Mouse (Mus musculus) c-Kit-negative CD71-positive TER-119-positive erythroid progenitor cells, embryonic 14.5 days (primary cell): ENCODE measurements around the gene Gm5662.
"Not testable (repeated sequence)": the region's sequence is repeated elsewhere in the genome, so short reads cannot be mapped to it uniquely, and the experiment has no call there.

ENCODE experiments used
- DNase-seq: peaks from one replicate; pipeline ENCODE4 v3.0.0-alpha.2; 2013; ENCODE audit warnings: low read depth, low spot score

Gm5662 gene

GRCm38 (mm10) chr12:88274400-88274799 is at the start of gene Gm5662:
TSS of gene Gm5662 (minus strand) at chr12:88274500.
- DNase-seq: not testable (repeated sequence)

- not testable (repeated sequence) for DNase-seq
Observed at GRCm38 (mm10) chr12:88323926-88324325, 49.6 kb upstream of the Gm5662 start, which contains the start of gene Gm5039. TSS of gene Gm5039 (minus strand) at chr12:88324026.

- DNase-seq: no peak
Observed at GRCm38 (mm10) chr12:88314556-88314955, 40.3 kb upstream of the Gm5662 start.

DNA sequence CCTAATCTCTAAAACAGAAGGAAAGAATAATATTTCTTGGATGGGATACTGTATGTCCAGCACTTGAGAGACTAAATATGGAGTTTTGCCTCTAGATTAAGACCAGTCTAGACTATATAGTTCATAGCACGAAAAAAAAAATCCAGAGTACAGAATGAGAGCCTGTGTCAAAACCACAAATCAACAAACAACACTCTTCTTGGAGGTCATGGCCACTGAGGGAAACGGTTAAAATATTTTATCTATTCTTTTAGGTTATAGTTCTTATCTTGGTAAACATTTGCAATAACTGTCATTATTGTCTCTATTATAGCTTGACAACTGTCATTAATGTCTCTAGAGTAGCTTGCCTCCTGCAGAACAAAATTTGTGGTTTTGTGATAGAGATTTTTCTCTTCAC is 22.9 kb upstream of the Gm5662 start:
- not testable (repeated sequence) for DNase-seq

DNA sequence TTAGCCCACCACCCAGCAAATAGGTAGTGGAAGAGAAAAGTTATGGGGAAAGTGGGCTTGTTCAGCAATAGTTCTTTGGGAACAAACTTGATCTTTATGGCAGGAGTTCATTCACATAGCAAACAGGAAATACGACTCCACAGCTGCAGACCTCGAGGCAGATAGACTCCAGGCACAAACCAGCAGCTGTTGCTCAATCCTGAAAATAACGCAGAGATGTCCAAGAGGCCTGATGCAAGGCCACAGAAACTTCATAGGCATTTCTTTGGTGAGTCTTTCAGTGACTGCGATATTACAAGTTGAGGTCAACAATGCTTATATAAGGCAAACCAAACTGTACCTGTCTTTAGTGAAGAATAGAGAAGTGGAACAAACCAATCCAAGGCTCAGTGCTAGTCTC is 18.8 kb upstream of the Gm5662 start:
- DNase-seq: not testable (repeated sequence)

- DNase-seq: not testable (repeated sequence)
Observed at GRCm38 (mm10) chr12:88285224-88285623, 10.9 kb upstream of the Gm5662 start.

DNA sequence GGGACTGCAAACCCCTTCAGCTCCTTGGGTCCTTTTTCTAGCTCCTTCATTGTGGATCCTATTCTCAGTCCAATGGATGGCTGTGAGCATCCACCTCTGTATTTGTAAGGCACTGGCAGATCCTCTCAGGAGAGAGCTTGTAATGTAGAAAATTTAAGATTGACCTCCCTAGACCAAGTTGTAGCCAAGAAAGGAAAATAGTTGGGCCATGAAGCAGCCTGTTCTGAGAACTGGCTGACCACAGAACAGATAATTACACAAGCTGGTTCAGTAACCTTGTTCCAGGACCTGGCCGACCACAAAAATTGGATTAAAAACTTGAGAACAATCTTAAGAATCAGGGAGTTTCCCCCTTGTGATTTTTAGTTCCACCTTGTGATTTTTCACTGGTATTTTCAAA is 17.1 kb downstream of the Gm5662 start:
- DNase-seq: no peak

DNA sequence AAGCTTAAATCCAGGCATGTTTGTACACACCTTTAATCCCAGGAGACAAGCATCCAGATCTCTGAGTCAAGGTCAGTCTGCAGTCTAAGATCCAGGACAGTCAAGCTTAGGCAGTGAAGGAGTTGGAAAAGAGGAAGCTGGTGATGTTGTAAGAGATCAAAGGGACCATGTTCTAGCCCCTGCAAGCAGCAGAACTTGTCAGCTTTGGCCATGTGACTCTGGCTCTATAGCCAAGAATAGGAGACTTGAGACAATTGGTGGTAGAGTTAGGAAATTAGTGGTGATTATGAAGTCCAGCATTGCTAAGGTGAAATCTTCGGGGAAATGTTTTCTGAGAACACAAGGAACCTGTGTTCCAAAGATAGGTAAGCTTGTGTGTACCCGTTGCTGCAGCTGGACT is 18.4 kb downstream of the Gm5662 start:
- not testable (repeated sequence) for DNase-seq

DNA sequence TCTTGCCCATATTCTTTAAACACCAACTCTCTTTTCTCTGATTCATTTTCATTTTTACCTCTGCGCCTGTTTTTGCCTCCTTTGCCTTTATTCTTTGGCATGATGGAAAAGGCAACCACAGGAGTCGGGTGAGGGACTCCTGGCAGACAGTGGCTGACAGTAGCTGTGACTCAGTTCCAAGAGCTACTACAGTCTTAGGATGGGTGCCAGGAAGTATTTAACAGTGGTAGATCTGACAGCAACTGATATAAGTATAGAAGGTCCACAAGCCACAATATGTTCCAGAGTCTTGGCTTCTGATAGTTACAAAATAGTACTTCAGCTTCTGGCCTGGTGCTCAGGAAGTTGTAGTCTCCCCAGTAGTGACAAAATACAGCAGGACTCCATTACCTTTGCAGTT is 24.3 kb downstream of the Gm5662 start, which contains the start of gene Gm8332:
Gm8332 (minus strand) TSS at position 101 of the 400 bp plus-strand sequence.
- not testable (repeated sequence) for DNase-seq

- not testable (repeated sequence) for DNase-seq
Observed at GRCm38 (mm10) chr12:88245786-88246185, 28.5 kb downstream of the Gm5662 start.

DNA sequence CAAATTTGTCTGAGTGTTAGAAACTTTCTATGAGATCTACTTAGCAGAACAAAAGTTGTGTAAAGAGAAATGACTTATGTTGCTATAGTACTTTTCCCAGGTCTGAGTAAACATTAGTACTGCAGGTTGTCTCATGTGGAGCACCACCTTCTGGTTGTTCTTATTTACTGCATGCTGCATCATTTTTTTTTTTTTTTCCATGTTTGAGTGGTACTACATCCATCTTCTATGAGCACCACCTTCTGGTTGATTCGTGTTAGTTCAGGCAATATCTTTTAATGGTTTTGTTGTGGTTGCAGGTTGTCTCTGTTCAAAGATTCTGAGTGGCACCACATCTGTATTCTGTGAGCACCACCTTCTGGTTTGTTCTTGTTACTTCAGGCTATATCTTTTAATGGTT is 31.4 kb downstream of the Gm5662 start:
- not testable (repeated sequence) for DNase-seq
